Mouse (Mus musculus) skeletal muscle tissue, adult 2 months (tissue): Measurements from ENCODE around the gene Hs3st3a1.
A peak's percentile ranks its signal among the peaks of the same experiment; 100 is the strongest.

Source experiments
- DNase-seq: peaks from one replicate; pipeline ENCODE4 v3.0.0-alpha.2; 2012; ENCODE audit warnings: low read depth, low spot score

Hs3st3a1 gene

DNA sequence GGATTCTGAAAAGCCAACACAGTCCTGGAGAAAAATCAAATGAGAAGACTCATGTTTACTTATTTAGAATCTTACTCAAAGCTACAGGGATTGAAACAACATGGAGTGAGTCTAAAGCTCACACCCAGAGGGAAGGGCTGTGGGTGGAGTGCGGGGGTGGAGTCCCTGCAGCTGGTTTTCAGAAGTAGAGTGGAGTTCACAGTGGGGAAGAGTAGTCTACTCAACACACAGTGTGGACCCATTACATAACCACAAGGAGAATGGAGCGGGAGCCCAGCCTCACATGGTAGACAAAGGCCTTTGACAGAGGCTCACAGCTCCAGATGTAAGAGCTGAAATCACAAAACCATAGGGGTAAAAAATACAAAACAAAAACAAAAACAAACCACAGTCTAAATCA lies 123.2 kb downstream of the Hs3st3a1 start:
- DNase-seq, result peak; percentile 12

- no peak for DNase-seq
Observed at GRCm38 (mm10) chr11:64559388-64559787, 124.3 kb downstream of the Hs3st3a1 start.

DNA sequence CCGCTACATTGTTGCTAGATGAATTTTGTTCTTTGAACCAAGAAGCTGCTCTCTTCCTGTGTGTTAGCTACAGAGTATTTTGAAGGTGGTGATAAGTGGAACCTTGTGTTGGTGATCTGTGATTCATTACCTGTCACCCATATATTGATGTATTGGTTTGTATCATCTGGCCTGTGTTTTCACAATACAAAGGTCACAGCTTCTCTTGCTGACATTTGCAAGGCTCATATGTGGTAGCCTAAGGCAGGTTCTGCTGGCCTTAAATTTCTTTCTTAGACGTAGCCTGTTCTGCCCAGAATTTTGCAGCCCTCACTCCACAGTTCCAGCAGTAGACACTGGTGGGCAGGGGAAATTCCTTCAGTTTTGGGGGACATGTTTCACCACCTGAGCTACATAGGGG lies 125.3 kb downstream of the Hs3st3a1 start:
- no peak for DNase-seq

DNA sequence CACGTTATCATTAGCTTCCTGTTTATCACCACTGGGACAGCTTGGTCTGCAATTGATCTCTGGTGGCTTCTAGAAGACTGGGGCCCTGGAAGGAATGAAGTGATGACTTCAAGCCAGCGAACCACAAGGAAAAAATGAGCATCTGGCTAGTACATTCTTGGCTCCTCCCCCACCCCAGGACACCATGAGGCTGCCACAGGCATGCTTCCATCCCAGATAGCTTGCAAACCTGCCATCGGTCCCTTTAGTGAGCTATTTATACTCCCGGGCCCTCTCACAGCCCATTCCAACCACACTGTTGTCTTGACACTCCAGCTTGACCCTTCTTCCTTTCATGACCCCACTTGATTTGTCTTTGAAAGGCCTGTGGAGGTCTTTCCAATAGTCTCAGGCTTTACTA lies 127.6 kb downstream of the Hs3st3a1 start:
- DNase-seq, result no peak
